Mouse (Mus musculus): ENCODE measurements around the gene Rnf150.

Rnf150 gene

GRCm38 (mm10) chr8:83076621-83077020 is 213.5 kb downstream of the Rnf150 start:
- WGBS, result 100% methylated on average over 1 of the region's 1 CpGs

- WGBS, result 60% methylated on average over 2 of the region's 2 CpGs
Measured at GRCm38 (mm10) chr8:83077329-83077728, 214.2 kb downstream of the Rnf150 start.

GRCm38 (mm10) chr8:83078701-83079533 is 215.8 kb downstream of the Rnf150 start:
- WGBS, result 86% methylated on average over 12 of the region's 12 CpGs

- WGBS, result 96% methylated on average over 5 of the region's 5 CpGs
Measured at GRCm38 (mm10) chr8:83079534-83079844, 216.3 kb downstream of the Rnf150 start.

- WGBS, result 76% methylated on average over 4 of the region's 4 CpGs
Measured at GRCm38 (mm10) chr8:83081266-83081665, 218.1 kb downstream of the Rnf150 start.

- WGBS, result 62% methylated on average over 8 of the region's 8 CpGs
Measured at GRCm38 (mm10) chr8:83081806-83082205, 218.7 kb downstream of the Rnf150 start.

- WGBS, result 79% methylated on average over 7 of the region's 7 CpGs
Measured at GRCm38 (mm10) chr8:83082251-83082650, 219.1 kb downstream of the Rnf150 start.

GRCm38 (mm10) chr8:83083452-83083851 is 220.3 kb downstream of the Rnf150 start:
- WGBS, result 82% methylated on average over 6 of the region's 6 CpGs

GRCm38 (mm10) chr8:83085581-83085980 is 222.4 kb downstream of the Rnf150 start:
- 76% methylated on average over 3 of the region's 3 CpGs for WGBS

- WGBS, result 80% methylated on average over 8 of the region's 8 CpGs
Measured at GRCm38 (mm10) chr8:83086625-83087024, 223.5 kb downstream of the Rnf150 start.

GRCm38 (mm10) chr8:83088156-83088555 is 225.0 kb downstream of the Rnf150 start:
- 85% methylated on average over 6 of the region's 6 CpGs for WGBS

GRCm38 (mm10) chr8:83089336-83089986 is 226.3 kb downstream of the Rnf150 start:
- WGBS, result 17% methylated on average over 10 of the region's 10 CpGs

GRCm38 (mm10) chr8:83090446-83090845 is 227.3 kb downstream of the Rnf150 start:
- 82% methylated on average over 4 of the region's 4 CpGs for WGBS

- WGBS, result 45% methylated on average over 1 of the region's 1 CpGs
Measured at GRCm38 (mm10) chr8:83100041-83100440, 236.9 kb downstream of the Rnf150 start.

- WGBS, result 63% methylated on average over 7 of the region's 7 CpGs
Measured at GRCm38 (mm10) chr8:83102957-83103510, 239.9 kb downstream of the Rnf150 start.

- WGBS, result 92% methylated on average over 2 of the region's 2 CpGs
Measured at GRCm38 (mm10) chr8:83103968-83104367, 240.8 kb downstream of the Rnf150 start.

- WGBS, result 73% methylated on average over 7 of the region's 7 CpGs
Measured at GRCm38 (mm10) chr8:83109756-83110155, 246.6 kb downstream of the Rnf150 start.

GRCm38 (mm10) chr8:83110177-83110576 is 247.0 kb downstream of the Rnf150 start:
- 89% methylated on average over 5 of the region's 5 CpGs for WGBS

- WGBS, result 56% methylated on average over 2 of the region's 2 CpGs
Measured at GRCm38 (mm10) chr8:83135086-83135485, 271.9 kb downstream of the Rnf150 start.

GRCm38 (mm10) chr8:83140068-83140467 is 276.9 kb downstream of the Rnf150 start:
- WGBS, result 38% methylated on average over 1 of the region's 1 CpGs

- 74% methylated on average over 3 of the region's 3 CpGs for WGBS
Measured at GRCm38 (mm10) chr8:83140701-83141111, 277.6 kb downstream of the Rnf150 start.
